Mouse (Mus musculus): Measurements from ENCODE around the gene Sorcs1.

DNA sequence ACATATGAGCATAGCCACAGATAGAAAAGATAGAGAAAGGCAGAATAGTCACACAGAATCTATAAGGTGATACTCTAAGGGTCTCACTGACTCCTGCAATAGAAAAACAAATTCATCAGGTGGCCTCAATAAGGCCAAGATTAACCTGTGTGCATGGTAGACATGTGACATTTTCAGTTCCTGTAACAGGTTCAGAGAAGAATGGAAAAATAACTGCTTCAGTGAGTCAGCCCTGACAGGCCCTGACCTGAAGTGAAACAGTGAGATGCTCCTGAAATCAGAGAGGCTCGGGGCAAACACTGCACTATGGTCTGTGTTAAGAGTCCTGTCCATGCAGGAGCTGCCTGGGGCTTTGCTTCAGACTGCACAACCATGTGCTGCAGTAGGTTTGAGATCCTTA is 481.9 kb downstream of the Sorcs1 start:
- TF ChIP-seq POLR2A (IDR thresholded peaks at IDR 0.05; ENCODE audit: borderline replicate concordance, extremely low read depth, insufficient read depth, insufficient read length, poor library complexity, severe bottlenecking) (no peak), CTCF (IDR thresholded peaks at IDR 0.05; ENCODE audit: borderline replicate concordance, extremely low read depth, insufficient read depth, insufficient read length) (no peak)

Data from brain, embryonic 14.5 days (tissue).